Mouse (Mus musculus) bone marrow, adult 2 months (tissue): ENCODE results near the gene Mpig6b.
A peak's percentile ranks its signal among the peaks of the same experiment; 100 is the strongest.

ENCODE experiments used
- CTCF ChIP-seq: fragments of 200-500 bp; IDR thresholded peaks from 2 replicates; pipeline ENCODE4 v1.5.1; 2011; ENCODE audit warnings: low read length, control low read depth; ENCODE audit not compliant: control insufficient read depth, insufficient read depth
- POLR2A ChIP-seq: fragments of 200-500 bp; IDR thresholded peaks from 2 replicates; pipeline ENCODE4 v1.6.1; 2011; ENCODE audit warnings: low read depth, mild to moderate bottlenecking, control low read depth, low read length, borderline replicate concordance; ENCODE audit not compliant: control insufficient read depth

DNA sequence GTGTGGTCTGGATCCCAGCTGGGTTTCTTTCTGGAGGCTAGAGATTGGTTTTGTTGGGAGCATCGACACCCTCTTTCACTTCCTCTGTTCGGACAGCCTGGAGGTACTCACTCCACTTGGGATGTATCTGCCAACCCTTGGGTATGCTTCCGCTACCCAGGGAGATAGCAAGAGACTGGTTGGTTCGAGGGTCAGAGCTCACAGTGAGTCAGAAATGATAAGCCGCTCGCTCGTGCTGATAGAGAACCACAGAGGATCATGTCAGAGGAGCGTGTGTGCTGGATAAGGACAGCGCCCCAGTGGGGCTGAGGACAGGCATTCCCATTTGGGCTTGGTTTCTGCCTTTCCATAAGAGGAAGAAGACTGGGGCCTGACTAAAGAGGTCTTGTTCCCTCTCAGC, 13.8 kb upstream of the Mpig6b start:
- TF ChIP-seq POLR2A, result no peak
- TF ChIP-seq CTCF, result peak; percentile 12; the same call in 1 of the 2 replicates
